Mouse (Mus musculus) ES-CJ7 (cell line): ENCODE results near the gene Agxt2.

Experiments used
- DNase-seq: peaks from one replicate; pipeline ENCODE4 v3.0.0; 2011; ENCODE audit warnings: low read depth, low spot score

Agxt2 gene

GRCm38 (mm10) chr15:10358039-10358948, at the start of gene Agxt2:
Agxt2 (plus strand) TSS chr15:10358532.
- no peak for DNase-seq

GRCm38 (mm10) chr15:10311826-10312225, 46.5 kb upstream of the Agxt2 start:
- DNase-seq = no peak

DNA sequence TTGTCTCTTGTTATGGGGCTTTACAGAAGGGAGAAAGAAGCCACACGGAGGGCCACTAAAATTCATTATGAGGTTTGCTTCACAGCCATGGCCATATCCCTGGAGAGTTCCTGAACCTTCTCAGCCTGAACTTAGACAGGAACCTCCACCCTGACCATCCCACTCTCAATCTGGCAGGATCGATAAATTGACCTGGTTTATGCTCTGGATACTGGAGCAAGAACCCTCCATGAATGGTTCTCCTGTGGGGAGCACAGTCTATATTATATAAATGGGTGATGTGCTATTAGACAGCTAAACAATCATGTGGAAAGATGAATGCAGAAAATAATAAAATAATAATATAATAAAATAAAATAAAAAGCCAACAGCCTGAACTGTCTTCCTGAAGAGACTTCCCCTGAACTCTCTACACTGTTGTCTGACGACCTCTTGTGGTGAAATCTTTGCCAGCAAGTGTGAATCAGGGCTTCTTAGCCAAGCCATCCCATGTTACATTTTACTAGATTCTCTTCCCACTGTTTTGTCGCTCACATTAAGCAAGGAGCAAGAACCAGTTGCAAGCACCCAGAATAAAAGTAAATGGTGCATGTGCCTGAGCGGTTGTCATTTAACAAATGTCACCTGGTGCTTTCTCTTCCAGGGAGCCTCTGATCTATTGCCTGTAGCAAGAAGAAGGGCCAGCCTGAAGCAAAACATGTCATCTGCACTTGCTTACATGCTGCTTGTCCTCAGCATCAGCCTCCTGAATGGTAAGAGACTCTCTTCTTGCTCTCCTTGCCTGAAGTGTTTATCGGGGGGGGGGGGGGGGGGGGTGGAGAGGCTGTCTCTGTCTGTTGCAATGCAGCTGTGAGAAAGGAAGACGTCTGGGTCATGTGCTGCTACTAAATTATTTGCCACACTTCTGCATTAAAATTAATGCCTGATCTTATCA, 44.5 kb upstream of the Agxt2 start:
- DNase-seq = peak; percentile 54

DNA sequence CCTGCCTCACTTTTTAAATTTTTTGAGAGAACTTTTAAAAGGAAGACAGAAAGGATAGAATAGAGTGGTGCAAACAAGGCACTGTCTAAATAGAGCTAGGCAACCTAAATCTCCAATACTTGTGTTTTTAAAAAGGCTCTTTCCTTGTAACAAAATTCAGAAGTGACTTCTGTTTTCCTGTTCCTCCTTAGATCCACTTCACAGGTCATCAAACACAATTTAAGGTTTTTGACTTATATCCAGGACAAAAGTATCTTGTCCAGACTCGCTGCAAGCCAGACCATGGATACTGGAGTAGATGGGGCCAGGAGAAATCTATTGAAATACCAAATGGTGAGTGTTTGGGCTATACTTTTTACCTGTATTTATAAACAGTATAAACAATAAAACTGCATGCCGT, 33.3 kb upstream of the Agxt2 start, which contains the start of gene Gm21973:
Gene Gm21973 (plus strand): TSS at position 301 of the 400 bp plus-strand sequence.
- no peak for DNase-seq

DNA sequence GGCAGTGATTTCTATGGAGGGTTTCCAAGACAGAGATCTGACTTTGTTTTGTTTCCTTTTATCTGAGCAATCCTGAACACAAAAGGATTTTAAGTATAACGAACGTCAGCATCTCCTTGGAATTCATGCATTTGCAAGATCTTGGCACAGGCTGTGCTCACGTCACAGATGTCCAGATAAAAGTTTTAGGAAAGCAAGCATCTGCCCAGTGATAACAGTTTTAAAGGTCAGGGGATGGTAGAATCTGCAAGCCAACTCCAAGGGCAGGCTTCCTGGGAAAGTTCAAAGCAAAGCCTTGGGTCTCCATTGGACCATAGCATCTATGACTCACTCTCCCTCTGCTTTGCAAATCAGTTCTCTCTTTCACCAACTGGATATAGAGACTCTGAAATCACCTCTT, 27.7 kb upstream of the Agxt2 start:
- no peak for DNase-seq

DNA sequence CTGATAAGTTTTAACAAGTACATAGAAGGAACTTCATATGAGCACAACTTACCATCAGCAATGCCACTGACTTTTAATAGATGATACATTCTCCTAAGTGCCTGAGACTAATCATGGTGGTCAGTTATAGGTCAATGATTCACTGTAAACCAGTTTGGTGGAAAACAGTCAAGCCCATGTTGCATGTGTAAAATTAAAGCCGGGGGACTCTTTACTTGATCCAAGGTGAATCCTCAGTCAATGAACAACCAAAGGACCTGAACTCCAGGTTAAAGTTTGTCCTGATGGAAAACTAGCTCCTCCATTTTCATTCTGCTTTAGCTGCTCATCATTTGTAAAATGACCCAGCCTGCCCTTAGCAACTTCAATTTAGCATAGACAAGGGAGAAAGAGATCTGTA, 25.8 kb upstream of the Agxt2 start:
- DNase-seq = no peak

- no peak for DNase-seq
Observed at GRCm38 (mm10) chr15:10338606-10339005, 19.7 kb upstream of the Agxt2 start.

DNA sequence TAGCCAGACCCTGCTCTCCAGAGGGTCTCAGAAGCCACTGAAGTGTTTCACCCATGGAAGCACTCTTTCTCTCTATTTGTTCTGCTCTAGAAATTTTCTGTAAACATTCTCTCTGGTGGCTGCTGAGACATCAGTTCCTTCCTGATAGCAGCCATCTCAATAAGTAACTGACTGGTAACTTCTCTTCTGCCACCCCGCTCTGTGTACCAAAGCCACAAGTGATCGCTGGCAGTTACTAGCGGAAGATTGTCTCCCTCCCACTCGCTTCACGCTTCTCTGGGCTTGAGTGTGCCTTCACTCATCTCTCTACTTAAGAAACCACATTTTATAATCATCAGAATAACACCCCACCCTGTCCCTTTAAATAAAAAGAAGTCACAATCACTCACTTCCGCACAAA, 11.3 kb upstream of the Agxt2 start:
- DNase-seq = no peak

DNA sequence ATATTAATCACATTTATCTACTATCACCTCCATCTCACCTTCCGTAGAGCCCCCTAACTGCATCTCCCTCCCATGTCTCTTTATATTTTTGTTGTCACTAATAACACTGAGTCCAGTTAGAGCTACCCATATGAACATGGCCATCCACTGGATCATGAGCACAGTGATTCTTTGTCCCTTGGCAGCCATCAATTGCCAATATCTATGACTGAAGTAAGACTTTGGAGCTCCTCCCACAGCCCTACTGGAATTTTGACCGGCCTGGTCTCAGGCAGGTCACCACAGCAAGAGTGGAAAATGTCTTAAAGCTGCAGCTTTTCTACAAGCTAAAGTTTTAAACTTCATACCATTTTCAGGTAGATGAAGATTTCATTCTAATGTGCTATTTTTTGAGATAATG, 8.0 kb downstream of the Agxt2 start:
- DNase-seq = no peak

- DNase-seq = no peak
Observed at GRCm38 (mm10) chr15:10375404-10375803, 17.1 kb downstream of the Agxt2 start.

GRCm38 (mm10) chr15:10378338-10378959, 20.1 kb downstream of the Agxt2 start:
- no peak for DNase-seq

GRCm38 (mm10) chr15:10379757-10380458, 21.6 kb downstream of the Agxt2 start:
- no peak for DNase-seq

GRCm38 (mm10) chr15:10387263-10387662, 28.9 kb downstream of the Agxt2 start:
- DNase-seq = no peak

DNA sequence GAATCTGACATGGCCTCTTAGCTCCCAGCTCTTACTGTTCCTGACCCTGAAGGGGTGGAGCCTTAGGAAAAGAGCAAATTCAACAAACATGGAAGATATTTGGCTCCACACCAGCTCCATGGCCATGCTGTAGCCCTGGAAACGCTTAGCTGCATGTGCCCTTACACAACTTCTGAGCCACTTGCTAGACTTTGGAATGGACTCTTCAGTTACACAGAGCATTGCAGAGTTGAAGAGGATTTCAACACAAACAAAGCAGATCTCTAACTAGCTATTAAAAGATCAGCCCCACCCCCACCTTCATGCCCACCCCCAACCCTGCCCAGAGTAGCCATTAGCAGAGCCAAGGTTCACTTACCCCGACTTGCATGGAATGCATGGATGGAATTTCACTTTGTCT, 41.5 kb downstream of the Agxt2 start:
- no peak for DNase-seq

DNA sequence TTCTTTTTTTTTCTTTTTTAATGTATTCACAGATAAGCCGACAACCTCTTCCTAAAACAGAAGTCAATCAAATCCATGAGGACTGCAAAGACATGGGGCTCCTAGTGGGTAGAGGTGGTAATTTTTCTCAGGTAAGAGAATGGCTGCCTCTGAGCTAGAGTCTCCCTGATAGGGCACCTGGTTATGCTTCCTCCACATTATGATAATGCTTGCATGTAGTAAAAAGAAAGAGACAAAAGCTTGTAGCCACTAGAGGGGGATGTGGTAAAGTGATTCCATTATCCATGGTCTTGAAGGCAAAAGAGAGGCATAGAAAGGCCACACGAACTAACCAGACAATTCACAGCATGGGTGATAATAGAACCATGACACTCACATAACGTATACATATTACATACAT, 42.1 kb downstream of the Agxt2 start:
- DNase-seq = no peak

DNA sequence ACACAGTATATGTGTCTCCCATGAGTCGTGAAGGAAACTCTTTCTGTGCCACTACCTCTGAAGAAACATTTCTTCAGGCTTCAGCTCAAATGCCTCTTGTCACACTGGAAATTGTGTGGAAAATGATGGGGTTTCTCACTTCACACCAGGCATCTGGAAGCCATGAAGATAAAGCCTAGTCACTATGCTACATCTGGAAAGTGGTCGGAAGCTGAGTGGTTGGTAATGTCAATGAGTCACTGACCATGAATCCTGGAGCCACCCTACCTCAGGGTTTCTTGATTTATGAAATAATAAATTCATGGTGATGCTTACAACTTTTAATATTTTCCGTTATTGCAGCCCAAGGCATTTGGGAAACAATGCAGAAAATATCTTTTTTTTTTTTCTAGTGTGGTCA, 51.5 kb downstream of the Agxt2 start:
- DNase-seq = no peak

GRCm38 (mm10) chr15:10410881-10411280, 52.5 kb downstream of the Agxt2 start:
- DNase-seq = no peak

- no peak for DNase-seq
Observed at GRCm38 (mm10) chr15:10413656-10414055, 55.3 kb downstream of the Agxt2 start.

GRCm38 (mm10) chr15:10421138-10421784, 62.9 kb downstream of the Agxt2 start:
- no peak for DNase-seq

- DNase-seq = no peak
Observed at GRCm38 (mm10) chr15:10421785-10422144, 63.4 kb downstream of the Agxt2 start.

- DNase-seq = no peak
Observed at GRCm38 (mm10) chr15:10426124-10426523, 67.8 kb downstream of the Agxt2 start.
